Mouse (Mus musculus) lung, embryonic 15.5 days (tissue): ENCODE data around the gene Hsp90ab1. TPM values are rescaled to one million over a fixed set of nuclear protein-coding genes. Genes with fewer than 3 reads are reported as not detected.

Experiments
- ATAC-seq: fragments of 200-750 bp; cut with Nextera tagmentation; 2 replicates; pipeline ENCODE4 v1.8.0; 2017; ENCODE audit warnings: moderate number of reproducible peaks, borderline replicate concordance; ENCODE audit not compliant: low FRiP score, low TSS enrichment; ENCODE audit errors: extremely low read depth
- H3K27ac ChIP-seq: fragments of 300-500 bp; sonication (generic); 2 replicates; pipeline ENCODE4 v1.5.1; 2015; ENCODE audit warnings: moderate library complexity, mild to moderate bottlenecking, inconsistent platforms
- H3K27me3 ChIP-seq: fragments of 300-500 bp; sonication (generic); 2 replicates; pipeline ENCODE4 v1.6.1; 2015; ENCODE audit warnings: inconsistent platforms
- H3K36me3 ChIP-seq: fragments of 300-500 bp; sonication (generic); 2 replicates; pipeline ENCODE4 v1.6.1; 2015; ENCODE audit warnings: inconsistent platforms
- H3K4me1 ChIP-seq: fragments of 300-500 bp; sonication (generic); 2 replicates; pipeline ENCODE4 v1.6.1; 2015; ENCODE audit warnings: inconsistent platforms
- H3K4me2 ChIP-seq: fragments of 300-500 bp; sonication (generic); 2 replicates; pipeline ENCODE4 v1.6.1; 2015; ENCODE audit warnings: inconsistent platforms, mild to moderate bottlenecking, moderate library complexity
- H3K4me3 ChIP-seq: fragments of 300-500 bp; sonication (generic); 2 replicates; pipeline ENCODE4 v1.5.1; 2015; ENCODE audit warnings: mild to moderate bottlenecking, inconsistent platforms
- H3K9ac ChIP-seq: fragments of 300-500 bp; sonication (generic); 2 replicates; pipeline ENCODE4 v1.6.1; 2015; ENCODE audit warnings: inconsistent platforms
- H3K9me3 ChIP-seq: fragments of 300-500 bp; sonication (generic); 2 replicates; pipeline ENCODE4 v1.6.1; 2016; ENCODE audit warnings: inconsistent platforms
- WGBS: fragments of 180-500 bp; shearing (Covaris S2); methylation state at CpG from one replicate; pipeline ENCODE4 v1.1.7; 2015; 5-methylcytosine and 5-hydroxymethylcytosine counted together
- polyA plus RNA-seq: library from polyadenylated mRNA; unstranded; fragments of >200 nt; fragmentation: Nextera tagmentation; extraction: Ambion mirVana; gene quantifications from 2 replicates; pipeline ENCODE4 v1.2.1, GENCODE M21; 2015

Hsp90ab1 gene
- polyA plus RNA-seq, 1 experiment from 2014 or later, result 1,572 TPM

DNA sequence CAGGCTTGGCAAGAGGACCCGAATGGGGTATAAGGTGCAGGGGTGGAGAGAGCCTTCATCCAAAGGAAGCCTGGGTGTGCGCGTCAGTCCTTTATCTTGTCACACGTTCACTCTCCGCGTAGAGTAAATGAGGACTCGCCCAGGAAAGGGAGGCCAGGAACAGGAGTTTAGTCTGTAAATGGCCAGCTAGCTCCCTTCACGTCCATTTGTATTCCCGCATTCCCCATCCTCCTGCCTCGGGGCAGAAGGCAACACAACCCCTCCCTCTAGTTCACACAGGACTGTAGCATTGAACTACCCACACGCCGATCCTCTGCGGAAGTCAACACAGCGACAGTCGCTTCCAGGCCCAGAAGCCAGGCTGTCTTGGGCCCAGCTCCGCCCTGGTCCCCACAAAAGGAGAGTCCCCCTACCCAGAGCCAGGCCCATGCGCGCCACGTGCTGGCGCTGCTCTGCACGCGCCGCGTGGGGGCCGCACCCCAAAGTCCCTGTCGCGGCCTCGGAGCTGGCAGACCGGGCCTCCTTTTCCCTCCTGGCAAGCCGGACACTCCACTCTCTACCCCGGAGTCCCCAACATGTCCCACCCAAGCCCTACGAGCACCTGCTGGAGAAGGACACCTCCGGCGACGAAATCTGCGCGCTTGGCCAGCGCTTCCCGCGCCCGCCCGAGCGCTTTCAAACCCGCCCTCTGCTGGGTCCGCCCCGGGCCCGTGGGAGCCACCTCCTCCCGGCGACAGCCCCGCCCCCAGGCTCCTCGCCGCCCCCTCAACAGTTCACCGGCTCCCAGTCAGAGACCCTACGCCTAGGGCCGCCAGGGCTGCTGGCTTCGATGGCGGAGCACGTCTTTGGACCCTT is 22.0 kb upstream of the Hsp90ab1 start:
- no peaks in the 10 kb centered on the region for H3K9me3 ChIP-seq
- H3K4me1 ChIP-seq, result peaks cover 82% of the 10 kb centered on the region
- whole genome bisulfite sequencing, result under 1% methylated on average over 58 of the region's 58 CpGs
- peak; percentile 79 for ATAC-seq
- no peaks in the 10 kb centered on the region for H3K36me3 ChIP-seq
- peak overlapping the region; percentile 62 for H3K4me3 ChIP-seq
- H3K4me2 ChIP-seq, result peak overlapping the region; percentile 99
- peak overlapping the region; percentile 45; the same call in 1 of the 2 replicates for H3K27ac ChIP-seq
- no peaks in the 10 kb centered on the region; the same call in 1 of the 2 replicates for H3K27me3 ChIP-seq
- H3K9ac ChIP-seq, result peak overlapping the region; percentile 65

DNA sequence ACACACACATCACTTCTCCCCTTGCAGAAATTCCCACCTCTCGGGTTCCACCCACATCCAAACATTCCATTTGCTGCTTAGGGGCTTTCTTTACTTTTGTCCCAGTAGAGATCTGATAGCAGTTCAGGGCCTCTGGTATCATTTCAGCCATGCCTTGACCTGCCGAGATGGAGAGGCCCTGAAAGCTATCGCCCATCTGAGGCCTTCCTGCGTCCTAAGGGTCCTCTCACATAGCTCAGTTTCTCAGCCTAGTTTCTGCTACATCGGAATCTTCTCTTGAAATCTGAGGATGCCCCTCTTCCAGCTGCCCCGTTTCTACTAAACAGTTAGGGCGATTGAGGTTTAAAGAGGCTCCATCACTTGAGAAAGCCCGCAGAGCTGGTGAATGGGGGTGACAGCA is 21.1 kb upstream of the Hsp90ab1 start:
- H3K9ac ChIP-seq, result peak overlapping the region; percentile 65; the same call in 1 of the 2 replicates

GRCm38 (mm10) chr17:45593479-45593878 is 20.4 kb upstream of the Hsp90ab1 start:
- H3K4me3 ChIP-seq, result peak overlapping the region; percentile 10; the same call in 1 of the 2 replicates

More for the DNA sequence above, 21.1 kb upstream of the Hsp90ab1 start:
- H3K4me2 ChIP-seq, result peak overlapping the region; percentile 99
- ATAC-seq, result no peak
- 0 out of 2 replicates have a peak, but pooled peaks cover 2% of the 10 kb centered on the region for H3K36me3 ChIP-seq
- H3K4me3 ChIP-seq, result peak overlapping the region; percentile 62
- H3K27me3 ChIP-seq, result no peaks in the 10 kb centered on the region; the same call in 1 of the 2 replicates
- 38% methylated on average over 8 of the region's 8 CpGs for WGBS
- H3K27ac ChIP-seq, result no peak overlapping the region
- no peaks in the 10 kb centered on the region for H3K9me3 ChIP-seq
- H3K4me1 ChIP-seq, result peaks cover 78% of the 10 kb centered on the region

DNA sequence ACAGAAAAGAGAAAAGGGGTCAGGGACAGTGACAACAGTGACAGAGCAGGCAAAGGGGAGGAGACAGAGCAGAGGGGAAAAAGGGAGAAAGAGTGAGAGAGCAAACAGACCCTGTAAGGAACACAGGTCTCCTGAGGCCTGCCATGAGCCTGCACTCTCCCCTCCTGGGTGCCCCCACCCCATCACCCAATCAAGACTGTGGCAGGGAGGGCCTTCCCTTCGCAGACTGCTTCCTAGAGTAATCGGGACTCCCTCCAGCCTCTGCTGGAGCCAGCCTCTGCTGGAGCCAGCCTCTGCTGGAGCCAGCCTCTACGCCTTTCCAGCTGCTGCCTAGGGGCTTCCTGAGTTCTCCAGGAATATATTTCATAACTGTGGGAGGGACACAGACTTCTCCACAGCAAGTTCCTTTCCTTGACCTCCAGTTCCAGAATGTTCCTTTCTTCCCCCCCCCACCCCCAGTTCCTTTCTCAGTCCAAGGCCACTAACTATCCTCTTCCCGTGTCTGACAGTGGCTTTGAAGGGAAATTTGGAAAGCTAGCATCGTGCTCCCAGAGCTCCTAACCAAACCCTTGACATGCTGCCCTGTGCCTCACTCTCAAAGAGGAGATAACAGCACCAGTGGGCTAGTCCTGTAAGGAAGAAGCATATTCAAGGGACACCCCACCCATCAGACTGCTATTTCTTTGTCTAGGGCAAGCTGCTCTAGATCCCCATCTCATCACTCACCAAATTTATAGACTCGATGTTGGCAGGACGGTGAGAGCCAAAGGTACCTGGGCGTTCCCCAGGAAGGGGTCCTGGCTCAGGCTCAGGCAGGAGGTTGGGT is 19.7 kb upstream of the Hsp90ab1 start:
- 0 out of 2 replicates have a peak overlapping the region, but pooled peaks have one; percentile 4 for H3K9ac ChIP-seq
- no peak overlapping the region for H3K4me3 ChIP-seq
- peaks cover 11% of the 10 kb centered on the region; the same call in 1 of the 2 replicates for H3K36me3 ChIP-seq
- H3K27me3 ChIP-seq, result no peaks in the 10 kb centered on the region; the same call in 1 of the 2 replicates
- 0 out of 2 replicates have a peak, but pooled peaks have one; percentile 16 for ATAC-seq
- H3K27ac ChIP-seq, result peak overlapping the region; percentile 67
- no peaks in the 10 kb centered on the region for H3K9me3 ChIP-seq
- peak overlapping the region; percentile 99 for H3K4me2 ChIP-seq
- H3K4me1 ChIP-seq, result peaks cover 66% of the 10 kb centered on the region
- 37% methylated on average over 8 of the region's 8 CpGs for WGBS

More at GRCm38 (mm10) chr17:45593479-45593878, 20.4 kb upstream of the Hsp90ab1 start:
- Histone ChIP-seq H3K36me3 (peaks cover 9% of the 10 kb centered on the region; the same call in 1 of the 2 replicates), H3K27me3 (no peaks in the 10 kb centered on the region; the same call in 1 of the 2 replicates), H3K4me2 (peak overlapping the region; percentile 99), H3K4me1 (peaks cover 71% of the 10 kb centered on the region), H3K27ac (no peak overlapping the region), H3K9ac (0 out of 2 replicates have a peak overlapping the region, but pooled peaks have one; percentile 1), H3K9me3 (no peaks in the 10 kb centered on the region)
- no peak for ATAC-seq
- 31% methylated on average over 8 of the region's 8 CpGs for WGBS

DNA sequence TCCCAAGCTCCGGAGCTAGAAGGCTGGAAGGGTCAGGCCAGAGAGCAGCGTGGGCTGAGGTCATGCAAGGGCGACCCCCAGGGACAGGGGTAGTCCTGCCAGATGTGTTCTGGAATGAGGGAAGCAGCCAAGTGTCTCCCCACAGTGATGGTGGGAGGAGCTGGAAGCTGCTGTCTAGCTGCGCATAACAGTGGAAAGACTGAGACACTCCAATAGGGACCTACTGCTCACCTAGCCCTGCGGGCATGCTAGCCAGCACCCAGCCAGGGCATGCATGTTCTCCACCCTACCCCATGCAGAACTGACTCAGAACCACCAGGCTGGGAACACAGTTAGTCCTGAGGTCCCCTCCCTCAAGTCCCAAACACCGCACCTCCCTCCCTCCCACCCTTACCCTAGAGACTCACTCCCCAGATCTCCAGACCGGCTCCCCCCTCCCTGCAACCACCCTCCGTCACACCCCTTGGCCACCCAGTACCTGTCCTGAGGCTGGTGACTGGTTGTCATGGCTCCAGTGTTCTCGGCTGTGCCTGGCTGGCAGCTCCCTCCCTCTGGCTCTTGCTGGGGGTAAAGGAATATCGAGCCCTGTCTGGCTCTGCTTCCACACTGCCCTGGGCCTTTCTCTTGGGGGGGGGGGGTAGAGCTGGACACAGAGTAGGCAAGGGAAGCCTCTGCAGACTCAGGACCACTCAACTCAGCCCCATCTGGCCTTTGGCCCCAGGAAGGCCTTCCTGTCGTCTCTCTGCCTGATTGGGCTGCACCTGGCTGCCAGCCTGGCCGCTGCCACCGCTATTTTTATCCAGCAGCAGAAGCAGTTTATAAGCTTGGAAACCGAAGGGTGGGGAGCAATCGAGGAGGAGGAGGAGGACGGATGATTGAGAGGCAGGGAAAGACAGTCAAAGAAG is 18.9 kb upstream of the Hsp90ab1 start:
- Histone ChIP-seq H3K9me3 (no peaks in the 10 kb centered on the region), H3K36me3 (peaks cover 14% of the 10 kb centered on the region; the same call in 1 of the 2 replicates), H3K27ac (peak overlapping the region; percentile 67), H3K9ac (no peak overlapping the region), H3K4me2 (peak overlapping the region; percentile 99), H3K4me1 (peaks cover 63% of the 10 kb centered on the region), H3K4me3 (no peak overlapping the region), H3K27me3 (no peaks in the 10 kb centered on the region; the same call in 1 of the 2 replicates)
- no peak for ATAC-seq
- 44% methylated on average over 16 of the region's 16 CpGs for WGBS

- Histone ChIP-seq H3K9me3 (no peaks in the 10 kb centered on the region), H3K36me3 (peaks cover 20% of the 10 kb centered on the region; the same call in 1 of the 2 replicates), H3K4me3 (no peak overlapping the region), H3K4me1 (peaks cover 55% of the 10 kb centered on the region), H3K27me3 (no peaks in the 10 kb centered on the region), H3K4me2 (no peak overlapping the region), H3K27ac (no peak overlapping the region), H3K9ac (no peak overlapping the region)
- WGBS, result 58% methylated on average over 6 of the region's 6 CpGs
- no peak for ATAC-seq
Observed at GRCm38 (mm10) chr17:45590410-45590809, 17.3 kb upstream of the Hsp90ab1 start.

DNA sequence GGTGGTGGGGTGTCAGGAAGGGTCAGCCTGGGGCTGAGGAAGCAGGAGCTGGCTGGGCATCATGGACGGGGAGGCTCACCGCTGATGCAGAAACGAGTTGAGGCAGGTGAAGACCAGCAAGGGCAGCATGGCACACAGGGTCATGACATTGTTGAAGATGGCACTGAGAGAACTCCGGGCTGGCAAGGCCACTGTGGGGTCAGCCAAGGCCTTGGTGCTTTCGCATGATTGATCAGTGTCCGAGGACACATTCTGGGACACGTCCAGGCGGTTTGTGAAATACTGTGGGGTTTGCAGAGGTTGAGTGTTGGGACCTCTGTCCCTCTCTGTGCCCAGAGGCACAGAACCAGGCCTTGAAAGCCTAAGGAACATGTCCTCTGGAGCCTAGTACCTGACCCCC is 16.8 kb upstream of the Hsp90ab1 start:
- Histone ChIP-seq H3K27me3 (no peaks in the 10 kb centered on the region), H3K9ac (no peak overlapping the region), H3K4me3 (no peak overlapping the region), H3K36me3 (peaks cover 20% of the 10 kb centered on the region; the same call in 1 of the 2 replicates), H3K4me2 (no peak overlapping the region), H3K27ac (no peak overlapping the region), H3K9me3 (no peaks in the 10 kb centered on the region), H3K4me1 (peaks cover 56% of the 10 kb centered on the region)
- no peak for ATAC-seq
- WGBS, result 83% methylated on average over 8 of the region's 8 CpGs

- 100% methylated on average over 7 of the region's 7 CpGs for WGBS
- no peaks in the 10 kb centered on the region for H3K9me3 ChIP-seq
- H3K4me2 ChIP-seq, result no peak overlapping the region
- no peak overlapping the region for H3K4me3 ChIP-seq
- peaks cover 56% of the 10 kb centered on the region for H3K4me1 ChIP-seq
- peaks cover 20% of the 10 kb centered on the region; the same call in 1 of the 2 replicates for H3K36me3 ChIP-seq
- no peak overlapping the region for H3K27ac ChIP-seq
- no peak overlapping the region for H3K9ac ChIP-seq
- ATAC-seq, result no peak
- no peaks in the 10 kb centered on the region for H3K27me3 ChIP-seq
Observed at GRCm38 (mm10) chr17:45589236-45589635, 16.2 kb upstream of the Hsp90ab1 start.

DNA sequence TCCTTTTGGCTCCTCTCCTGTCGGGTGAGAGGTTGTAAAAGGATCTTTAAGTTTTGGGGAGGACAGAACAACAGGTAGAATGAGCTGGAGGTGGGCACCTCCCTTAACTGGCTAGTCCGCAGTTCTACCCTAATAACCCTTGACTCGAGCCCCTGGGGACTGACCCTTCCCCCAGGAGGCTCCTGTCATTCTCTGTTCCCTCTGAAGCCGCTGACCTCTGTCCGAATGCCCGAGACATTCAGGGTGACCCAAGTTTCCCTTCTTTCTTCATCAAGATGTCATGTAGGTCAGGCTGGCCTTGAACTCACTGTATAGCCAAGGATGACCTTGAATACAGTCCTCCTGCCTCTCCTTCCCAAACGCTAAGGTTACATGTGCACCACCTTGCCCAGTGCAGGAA is 15.3 kb upstream of the Hsp90ab1 start:
- no peaks in the 10 kb centered on the region for H3K9me3 ChIP-seq
- peaks cover 20% of the 10 kb centered on the region; the same call in 1 of the 2 replicates for H3K36me3 ChIP-seq
- no peak overlapping the region for H3K4me3 ChIP-seq
- H3K27ac ChIP-seq, result no peak overlapping the region
- H3K4me2 ChIP-seq, result no peak overlapping the region
- 90% methylated on average over 7 of the region's 7 CpGs for WGBS
- H3K9ac ChIP-seq, result no peak overlapping the region
- no peak for ATAC-seq
- H3K4me1 ChIP-seq, result peaks cover 52% of the 10 kb centered on the region
- no peaks in the 10 kb centered on the region for H3K27me3 ChIP-seq

DNA sequence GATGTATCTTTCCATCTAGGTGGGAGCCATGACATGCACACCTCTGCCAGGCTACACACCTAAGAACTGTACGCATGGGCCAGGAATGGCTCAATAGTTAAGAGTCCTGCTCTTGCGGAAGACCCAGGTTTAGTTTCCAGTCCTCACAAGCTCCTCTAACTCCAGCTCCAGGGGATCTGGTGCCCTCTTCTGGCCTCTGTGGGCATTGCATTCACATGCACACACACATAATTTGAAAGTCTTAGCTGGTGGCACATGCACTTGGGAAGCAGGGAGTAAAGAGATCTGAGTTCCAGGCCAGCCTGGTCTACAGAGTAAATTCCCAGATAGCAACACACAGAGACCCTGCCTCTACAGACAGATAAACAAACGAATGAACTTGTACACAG is 13.4 kb upstream of the Hsp90ab1 start:
- peaks cover 20% of the 10 kb centered on the region; the same call in 1 of the 2 replicates for H3K36me3 ChIP-seq
- H3K9ac ChIP-seq, result no peak overlapping the region
- H3K27ac ChIP-seq, result no peak overlapping the region
- WGBS, result 99% methylated on average over 3 of the region's 3 CpGs
- no peaks in the 10 kb centered on the region for H3K9me3 ChIP-seq
- H3K4me3 ChIP-seq, result no peak overlapping the region
- H3K4me2 ChIP-seq, result no peak overlapping the region
- H3K27me3 ChIP-seq, result no peaks in the 10 kb centered on the region
- peaks cover 37% of the 10 kb centered on the region for H3K4me1 ChIP-seq
- no peak for ATAC-seq
